Mouse (Mus musculus) erythroblast, embryonic 14.5 days (primary cell): ENCODE results near the gene Itih2.

Experiments
- GATA1 ChIP-seq: IDR thresholded peaks from 2 replicates; pipeline ENCODE4 v1.6.1; 2012; ENCODE audit warnings: low read length, inconsistent platforms, mixed read lengths
- TAL1 ChIP-seq: IDR thresholded peaks from 3 replicates; pipeline ENCODE4 v1.6.1; 2012; ENCODE audit warnings: low read length, inconsistent platforms, mixed read lengths

DNA sequence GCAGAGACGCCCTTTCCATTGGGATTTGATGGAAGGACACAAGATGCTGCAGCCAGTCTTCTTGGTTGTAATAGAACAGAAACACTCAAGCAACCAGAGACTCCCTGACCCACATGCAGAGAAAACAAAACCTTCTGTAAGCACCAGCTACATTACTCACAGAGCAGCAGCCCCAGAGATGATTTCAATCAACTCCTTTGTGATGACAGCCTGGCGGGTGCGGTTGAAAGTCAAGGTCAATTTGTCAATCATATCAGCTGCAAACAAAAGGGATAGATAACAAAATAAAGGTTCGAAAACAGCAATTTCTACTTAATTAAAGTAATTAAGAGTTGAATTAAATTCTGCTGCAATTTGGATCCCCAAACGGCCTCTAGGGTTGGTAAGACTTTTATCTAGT is 72.4 kb downstream of the Itih2 start:
- TF ChIP-seq GATA1, result no peak
- no peak for TF ChIP-seq TAL1
